Mouse (Mus musculus): ENCODE measurements around the gene Amdhd1.

The Amdhd1 gene

DNA sequence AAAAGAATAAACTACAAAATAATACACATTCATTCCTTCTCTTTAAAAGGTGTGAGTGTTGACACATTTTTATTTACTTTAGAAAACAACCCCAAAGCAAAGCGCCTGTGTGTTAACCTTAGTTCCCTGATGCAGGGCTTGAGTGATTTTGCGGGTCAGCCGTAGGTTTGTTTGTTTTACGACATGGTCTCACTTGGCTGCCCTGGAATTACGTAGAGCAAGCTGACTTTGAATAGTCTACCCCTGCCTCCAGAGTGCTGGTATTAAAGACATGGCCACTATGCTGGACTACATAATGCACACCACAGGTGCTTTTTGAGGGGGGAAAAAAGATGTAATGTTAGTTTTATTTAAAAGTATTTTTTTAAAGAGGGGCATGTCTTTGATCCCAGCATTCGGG, 1.0 kb downstream of the Amdhd1 start:
- peak in 1 of 2 experiments; percentile 42 for DNase-seq

GRCm38 (mm10) chr10:93538287-93538686, 1.5 kb downstream of the Amdhd1 start:
- DNase-seq, result no peak

DNA sequence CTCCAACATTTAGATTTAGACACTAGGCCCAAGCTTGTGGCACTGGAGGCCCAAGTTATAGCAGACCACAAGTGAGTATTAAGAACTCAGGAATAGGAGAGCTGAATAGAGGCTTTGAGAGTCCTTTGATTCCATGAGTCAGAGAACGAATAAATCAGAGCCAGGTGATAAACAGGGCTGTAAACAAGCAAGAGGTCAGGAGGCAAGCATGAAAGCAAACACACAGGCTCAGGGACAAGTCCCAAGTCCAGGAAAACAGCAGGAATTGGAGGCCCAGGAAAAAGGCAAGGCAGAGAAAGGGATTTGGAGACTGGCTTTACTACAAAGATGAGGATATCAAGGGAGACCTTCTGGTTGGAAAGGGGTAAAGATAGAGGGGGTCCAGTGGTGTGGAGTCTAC, 14.5 kb downstream of the Amdhd1 start:
- no peak for DNase-seq

- DNase-seq, result no peak
Observed at GRCm38 (mm10) chr10:93520994-93521393, 18.8 kb downstream of the Amdhd1 start.

GRCm38 (mm10) chr10:93519756-93520155, 20.1 kb downstream of the Amdhd1 start:
- DNase-seq, result no peak

- DNase-seq, result no peak
Observed at GRCm38 (mm10) chr10:93519159-93519558, 20.7 kb downstream of the Amdhd1 start.

- no peak for DNase-seq
Observed at GRCm38 (mm10) chr10:93518620-93519019, 21.2 kb downstream of the Amdhd1 start.

DNA sequence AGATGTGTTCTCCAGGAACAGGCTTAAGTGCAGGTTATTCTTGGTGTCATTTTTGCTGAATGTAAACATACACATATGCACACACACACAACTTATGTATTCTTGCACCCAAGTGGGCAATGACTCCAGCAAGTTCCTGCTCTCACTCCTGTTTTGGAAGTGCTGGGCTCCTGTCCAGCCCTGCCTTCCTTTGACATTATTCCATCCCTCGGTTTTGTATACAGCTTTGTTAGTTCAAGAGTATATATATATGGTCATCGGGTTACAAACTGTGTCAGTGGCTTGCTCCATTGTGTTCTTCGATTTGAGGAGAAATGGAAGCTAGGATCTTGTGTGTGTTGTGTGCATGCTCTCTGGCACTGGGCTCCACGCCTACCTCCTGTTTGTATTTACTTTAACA, 21.6 kb downstream of the Amdhd1 start:
- no peak for DNase-seq

- DNase-seq, result no peak
Observed at GRCm38 (mm10) chr10:93517754-93518153, 22.1 kb downstream of the Amdhd1 start.

DNA sequence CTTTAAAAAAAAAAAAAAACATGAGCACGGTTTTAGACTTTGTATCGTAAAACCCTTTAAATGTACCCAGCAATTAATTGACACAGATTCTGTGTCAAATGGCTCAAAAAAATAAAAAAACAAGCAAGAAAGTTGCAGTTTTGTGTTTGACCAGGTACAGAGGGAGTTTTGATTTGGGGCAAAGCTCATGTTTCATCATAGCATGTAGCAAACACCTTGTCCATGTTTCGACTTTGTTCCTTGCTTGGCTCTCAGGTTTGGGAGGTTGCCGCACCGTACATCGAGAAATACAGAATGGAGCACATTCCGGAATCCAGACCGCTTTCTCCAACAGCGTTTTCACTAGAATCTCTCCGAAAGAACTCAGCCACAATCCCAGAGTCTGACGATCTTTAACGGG, 23.9 kb downstream of the Amdhd1 start:
- DNase-seq, result no peak

DNA sequence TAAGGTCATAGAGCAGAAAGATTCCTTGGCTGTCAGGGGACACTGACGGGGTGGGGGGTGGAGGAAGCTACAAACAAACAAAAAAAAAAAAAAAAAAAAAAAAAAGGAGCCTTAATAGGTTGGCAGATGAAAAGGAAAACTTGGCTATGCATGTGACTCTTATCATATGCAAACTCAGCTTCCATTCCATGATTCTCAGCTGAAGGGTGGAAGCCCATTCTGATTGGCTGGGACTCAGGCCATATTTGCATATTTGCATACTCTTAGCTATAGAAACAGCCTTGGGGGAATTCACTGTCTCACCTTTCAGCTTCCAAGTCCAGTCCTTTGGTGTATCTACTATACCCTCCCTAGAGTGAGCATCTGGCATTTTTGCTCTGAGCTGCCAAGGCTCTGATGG, 24.4 kb downstream of the Amdhd1 start:
- no peak for DNase-seq

DNA sequence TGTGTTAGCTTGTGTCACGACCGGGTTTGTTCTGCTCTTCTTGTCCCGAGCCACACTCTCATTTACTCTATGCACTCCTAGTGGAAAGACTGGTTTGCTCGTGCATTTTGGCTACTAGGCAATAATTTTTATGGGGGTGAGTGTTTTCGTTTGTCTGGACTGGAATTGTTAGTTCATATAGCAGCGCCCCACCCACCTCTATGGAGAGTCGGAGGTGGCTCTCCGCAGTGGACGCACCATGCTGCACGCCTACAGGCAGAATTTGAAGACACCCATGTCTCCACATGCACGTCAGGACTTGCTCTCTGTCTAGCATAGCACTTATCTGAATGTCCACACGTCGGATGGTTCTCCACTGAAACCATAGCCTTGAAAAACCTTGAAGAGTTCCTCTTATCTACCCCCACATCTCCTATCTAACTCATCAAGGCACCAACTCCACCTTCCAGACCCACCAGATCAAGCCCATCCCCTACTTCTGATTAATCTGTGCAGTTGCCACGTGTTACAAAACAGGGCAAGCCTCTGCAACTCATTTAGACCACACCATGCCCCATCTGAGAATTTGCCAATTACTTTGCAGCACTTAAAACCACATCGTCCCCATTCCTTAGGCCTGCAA, 30.2 kb downstream of the Amdhd1 start:
- DNase-seq, result no peak

DNA sequence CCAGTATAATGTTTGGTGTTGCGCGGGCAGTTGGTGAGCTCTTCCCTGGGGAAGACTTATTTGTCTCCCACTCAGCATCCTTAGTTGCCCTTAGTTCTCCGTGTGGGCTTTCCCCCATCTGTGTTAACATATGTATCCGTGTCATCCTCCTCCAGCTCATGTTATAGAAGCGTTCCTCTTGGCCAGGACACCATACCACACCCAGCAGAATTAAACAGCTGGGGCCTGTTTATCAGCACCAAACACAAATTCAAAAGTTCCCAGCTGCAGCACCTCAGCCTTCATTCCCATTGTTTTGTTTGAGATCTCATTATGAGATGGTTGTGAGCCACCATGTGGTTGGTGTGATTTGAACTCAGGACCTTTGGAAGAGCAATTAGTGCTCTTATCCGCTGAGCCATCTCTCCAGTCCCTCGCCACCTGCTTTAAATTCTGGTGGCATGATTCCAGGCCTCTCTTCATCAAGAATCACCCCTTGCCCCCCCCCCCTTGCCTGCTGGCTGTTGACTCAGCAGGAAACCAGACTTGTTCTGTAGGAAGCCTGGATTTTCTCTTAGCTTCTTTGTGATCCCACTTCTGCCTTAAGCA, 31.4 kb downstream of the Amdhd1 start:
- no peak for DNase-seq

- no peak for DNase-seq
Observed at GRCm38 (mm10) chr10:93501346-93501745, 38.5 kb downstream of the Amdhd1 start.

- no peak for DNase-seq
Observed at GRCm38 (mm10) chr10:93500864-93501263, 39.0 kb downstream of the Amdhd1 start.

GRCm38 (mm10) chr10:93490451-93490850, 49.4 kb downstream of the Amdhd1 start:
- DNase-seq, result no peak

GRCm38 (mm10) chr10:93488828-93489226, 51.0 kb downstream of the Amdhd1 start:
- DNase-seq, result no peak

GRCm38 (mm10) chr10:93488066-93488827, 51.6 kb downstream of the Amdhd1 start, which contains the start of gene Hal:
Hal (plus strand) TSS chr10:93488768.
- no peak for DNase-seq

DNA sequence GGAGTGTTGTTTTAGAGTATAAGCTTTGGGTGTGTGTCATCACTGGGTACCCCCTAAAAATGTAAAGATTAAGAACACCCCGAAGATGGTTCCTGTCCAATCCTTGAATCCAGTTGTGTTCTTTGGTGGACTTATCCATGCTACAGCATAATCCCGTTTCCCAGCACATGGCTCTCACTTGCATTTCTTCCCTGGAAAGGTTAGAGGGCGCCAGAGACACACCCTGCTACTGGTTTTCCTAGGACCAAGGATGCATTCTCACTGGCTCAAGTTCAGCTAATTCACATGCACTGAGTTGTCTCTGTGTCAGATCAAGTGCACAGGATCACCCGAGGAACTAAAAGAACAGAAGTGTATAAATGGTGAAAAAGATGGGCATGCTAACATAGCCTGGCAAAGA, 53.2 kb downstream of the Amdhd1 start:
- peak; percentile 23 to 45 for DNase-seq

- DNase-seq, result peak; percentile 65 to 71
Observed at GRCm38 (mm10) chr10:93485055-93485691, 54.7 kb downstream of the Amdhd1 start.

- no peak for DNase-seq
Observed at GRCm38 (mm10) chr10:93484511-93484910, 55.3 kb downstream of the Amdhd1 start.
